Mouse (Mus musculus) limb, embryonic 15.5 days (tissue): Measurements from ENCODE around the gene Myocd. TPM values are rescaled to one million over a fixed set of nuclear protein-coding genes. Genes with fewer than 3 reads are reported as not detected.

Source experiments
- ATAC-seq: fragments of 200-750 bp; cut with Nextera tagmentation; 2 replicates; pipeline ENCODE4 v1.8.0; 2017; ENCODE audit warnings: low read depth, moderate TSS enrichment; ENCODE audit not compliant: insufficient number of reproducible peaks, low FRiP score, low TSS enrichment
- H3K27ac ChIP-seq: fragments of 300-500 bp; sonication (generic); 2 replicates; pipeline ENCODE4 v1.5.1; 2015; ENCODE audit warnings: moderate library complexity, mild to moderate bottlenecking, inconsistent platforms
- H3K27me3 ChIP-seq: fragments of 300-500 bp; sonication (generic); 2 replicates; pipeline ENCODE4 v1.6.1; 2015; ENCODE audit warnings: inconsistent platforms
- H3K36me3 ChIP-seq: fragments of 300-500 bp; sonication (generic); 2 replicates; pipeline ENCODE4 v1.6.1; 2015; ENCODE audit warnings: inconsistent platforms
- H3K4me1 ChIP-seq: fragments of 300-500 bp; sonication (generic); 2 replicates; pipeline ENCODE4 v1.6.1; 2015; ENCODE audit warnings: inconsistent platforms
- H3K4me2 ChIP-seq: fragments of 300-500 bp; sonication (generic); 2 replicates; pipeline ENCODE4 v1.6.1; 2015; ENCODE audit warnings: mild to moderate bottlenecking, inconsistent platforms
- H3K4me3 ChIP-seq: fragments of 300-500 bp; sonication (generic); 2 replicates; pipeline ENCODE4 v1.5.1; 2015; ENCODE audit warnings: mild to moderate bottlenecking, inconsistent platforms
- H3K9ac ChIP-seq: fragments of 300-500 bp; sonication (generic); 2 replicates; pipeline ENCODE4 v1.6.1; 2015; ENCODE audit warnings: inconsistent platforms
- H3K9me3 ChIP-seq: fragments of 300-500 bp; sonication (generic); 2 replicates; pipeline ENCODE4 v1.6.1; 2016; ENCODE audit warnings: inconsistent platforms
- WGBS: fragments of 180-500 bp; shearing (Covaris S2); methylation state at CpG from one replicate; pipeline ENCODE4 v1.1.7; 2015; 5-methylcytosine and 5-hydroxymethylcytosine counted together
- polyA plus RNA-seq: library from polyadenylated mRNA; unstranded; fragments of >200 nt; fragmentation: Nextera tagmentation; extraction: Ambion mirVana; gene quantifications from 2 replicates; pipeline ENCODE4 v1.2.1, GENCODE M21; 2015

Myocd gene
- polyA plus RNA-seq, 1 experiment from 2014 or later = 0.33 TPM

GRCm38 (mm10) chr11:65161881-65162766 lies 107.7 kb downstream of the Myocd start:
- WGBS = 2% methylated on average over 49 of the region's 49 CpGs
- ATAC-seq = peak; percentile 53; the same call in 1 of the 2 replicates
- H3K36me3 ChIP-seq = no peaks in the 10 kb centered on the region
- H3K27me3 ChIP-seq = peaks cover 13% of the 10 kb centered on the region
- peaks cover 16% of the 10 kb centered on the region for H3K4me1 ChIP-seq
- H3K4me2 ChIP-seq = peak overlapping the region; percentile 95
- no peaks in the 10 kb centered on the region for H3K9me3 ChIP-seq
- H3K9ac ChIP-seq = peak overlapping the region; percentile 73
- no peak overlapping the region for H3K27ac ChIP-seq
- H3K4me3 ChIP-seq = peak overlapping the region; percentile 85

- Histone ChIP-seq H3K36me3 (no peaks in the 10 kb centered on the region), H3K4me2 (peak overlapping the region; percentile 95), H3K27ac (no peak overlapping the region), H3K27me3 (peaks cover 13% of the 10 kb centered on the region), H3K4me1 (peaks cover 16% of the 10 kb centered on the region), H3K9me3 (no peaks in the 10 kb centered on the region), H3K4me3 (peak overlapping the region; percentile 85; the same call in 1 of the 2 replicates), H3K9ac (no peak overlapping the region)
- no peak for ATAC-seq
- 35% methylated on average over 7 of the region's 7 CpGs for WGBS
These were observed 108.6 kb downstream of the Myocd start for GRCm38 (mm10) chr11:65160991-65161880.

- no peak for ATAC-seq
- H3K36me3 ChIP-seq = no peaks in the 10 kb centered on the region
- no peak within 1 kb of the TSS for H3K4me3 ChIP-seq
- no peak within 1 kb of the TSS for H3K27ac ChIP-seq
- H3K9me3 ChIP-seq = no peaks in the 10 kb centered on the region
- peaks cover 16% of the 10 kb centered on the region for H3K4me1 ChIP-seq
- H3K4me2 ChIP-seq = no peak within 1 kb of the TSS
- 93% methylated on average over 5 of the region's 5 CpGs for WGBS
- no peak within 1 kb of the TSS for H3K9ac ChIP-seq
- peaks cover 13% of the 10 kb centered on the region for H3K27me3 ChIP-seq
These were observed 110.0 kb downstream of the Myocd start, which contains the start of gene 1700086D15Rik for GRCm38 (mm10) chr11:65159791-65160190. 1700086D15Rik (minus strand) TSS chr11:65159891.

- Histone ChIP-seq H3K27me3 (peaks cover 13% of the 10 kb centered on the region), H3K4me1 (peaks cover 16% of the 10 kb centered on the region), H3K9me3 (no peaks in the 10 kb centered on the region), H3K4me2 (no peak overlapping the region), H3K9ac (no peak overlapping the region), H3K27ac (no peak overlapping the region), H3K4me3 (no peak overlapping the region), H3K36me3 (no peaks in the 10 kb centered on the region)
- no peak for ATAC-seq
- 96% methylated on average over 5 of the region's 5 CpGs for WGBS
These were observed 111.2 kb downstream of the Myocd start for GRCm38 (mm10) chr11:65158658-65158990.

- Histone ChIP-seq H3K4me3 (no peak overlapping the region), H3K4me1 (peaks cover 16% of the 10 kb centered on the region), H3K4me2 (no peak overlapping the region), H3K27me3 (peaks cover 10% of the 10 kb centered on the region), H3K9ac (no peak overlapping the region), H3K36me3 (no peaks in the 10 kb centered on the region), H3K9me3 (no peaks in the 10 kb centered on the region), H3K27ac (no peak overlapping the region)
- ATAC-seq = no peak
- WGBS = 86% methylated on average over 20 of the region's 20 CpGs
These were observed 111.7 kb downstream of the Myocd start for GRCm38 (mm10) chr11:65157966-65158657.

GRCm38 (mm10) chr11:65153006-65153405 lies 116.8 kb downstream of the Myocd start:
- Histone ChIP-seq H3K36me3 (no peaks in the 10 kb centered on the region), H3K4me3 (no peak overlapping the region), H3K9me3 (no peaks in the 10 kb centered on the region), H3K27me3 (no peaks in the 10 kb centered on the region), H3K27ac (no peak overlapping the region), H3K9ac (no peak overlapping the region), H3K4me2 (no peak overlapping the region), H3K4me1 (no peaks in the 10 kb centered on the region)
- ATAC-seq = no peak
- 73% methylated on average over 5 of the region's 5 CpGs for WGBS

- Histone ChIP-seq H3K4me2 (no peak overlapping the region), H3K27ac (no peak overlapping the region), H3K4me1 (no peaks in the 10 kb centered on the region), H3K9ac (no peak overlapping the region), H3K4me3 (no peak overlapping the region), H3K36me3 (no peaks in the 10 kb centered on the region), H3K9me3 (no peaks in the 10 kb centered on the region), H3K27me3 (no peaks in the 10 kb centered on the region)
- 81% methylated on average over 7 of the region's 7 CpGs for WGBS
- no peak for ATAC-seq
These were observed 121.3 kb downstream of the Myocd start for GRCm38 (mm10) chr11:65148441-65148840.

GRCm38 (mm10) chr11:65142838-65143417 lies 126.9 kb downstream of the Myocd start:
- H3K4me3 ChIP-seq = no peak overlapping the region
- H3K9me3 ChIP-seq = no peaks in the 10 kb centered on the region
- ATAC-seq = no peak
- H3K27me3 ChIP-seq = no peaks in the 10 kb centered on the region
- H3K27ac ChIP-seq = no peak overlapping the region
- H3K9ac ChIP-seq = no peak overlapping the region
- WGBS = 74% methylated on average over 4 of the region's 4 CpGs
- no peak overlapping the region for H3K4me2 ChIP-seq
- no peaks in the 10 kb centered on the region for H3K36me3 ChIP-seq
- H3K4me1 ChIP-seq = no peaks in the 10 kb centered on the region

- WGBS = 92% methylated on average over 3 of the region's 3 CpGs
- Histone ChIP-seq H3K9ac (no peak overlapping the region), H3K4me3 (no peak overlapping the region), H3K27me3 (no peaks in the 10 kb centered on the region), H3K4me2 (no peak overlapping the region), H3K36me3 (no peaks in the 10 kb centered on the region), H3K9me3 (no peaks in the 10 kb centered on the region), H3K27ac (no peak overlapping the region), H3K4me1 (no peaks in the 10 kb centered on the region)
- ATAC-seq = no peak
These were observed 130.8 kb downstream of the Myocd start for GRCm38 (mm10) chr11:65139030-65139429.

- Histone ChIP-seq H3K27me3 (no peaks in the 10 kb centered on the region), H3K4me3 (no peak overlapping the region), H3K4me2 (no peak overlapping the region), H3K27ac (no peak overlapping the region), H3K4me1 (no peaks in the 10 kb centered on the region), H3K36me3 (no peaks in the 10 kb centered on the region), H3K9ac (no peak overlapping the region), H3K9me3 (no peaks in the 10 kb centered on the region)
- 88% methylated on average over 2 of the region's 2 CpGs for WGBS
- no peak for ATAC-seq
These were observed 132.6 kb downstream of the Myocd start for GRCm38 (mm10) chr11:65137145-65137652.

- Histone ChIP-seq H3K36me3 (no peaks in the 10 kb centered on the region), H3K27me3 (no peaks in the 10 kb centered on the region), H3K27ac (no peak overlapping the region), H3K4me1 (no peaks in the 10 kb centered on the region), H3K9me3 (no peaks in the 10 kb centered on the region), H3K4me2 (no peak overlapping the region), H3K4me3 (no peak overlapping the region), H3K9ac (no peak overlapping the region)
- WGBS = 88% methylated on average over 8 of the region's 8 CpGs
- ATAC-seq = no peak
These were observed 134.5 kb downstream of the Myocd start for GRCm38 (mm10) chr11:65135251-65135739.
